Mouse (Mus musculus) thymus, postnatal 36 days (tissue): ENCODE results near the gene Cyb561.

Experiments used
- DNase-seq, 2 experiments: peaks; one replicate each; pipeline ENCODE4 v3.0.0; 2022; ENCODE audit warnings: mixed read lengths in 2 of 2

The Cyb561 gene

GRCm38 (mm10) chr11:105920098-105920785 is 32.9 kb downstream of the Cyb561 start:
- no peak for DNase-seq

GRCm38 (mm10) chr11:105913580-105913979 is 39.6 kb downstream of the Cyb561 start:
- DNase-seq = no peak

- DNase-seq = peak; percentile 42 to 58
Observed at GRCm38 (mm10) chr11:105911592-105912375, 41.4 kb downstream of the Cyb561 start.

GRCm38 (mm10) chr11:105911149-105911548 is 42.0 kb downstream of the Cyb561 start:
- DNase-seq = no peak

DNA sequence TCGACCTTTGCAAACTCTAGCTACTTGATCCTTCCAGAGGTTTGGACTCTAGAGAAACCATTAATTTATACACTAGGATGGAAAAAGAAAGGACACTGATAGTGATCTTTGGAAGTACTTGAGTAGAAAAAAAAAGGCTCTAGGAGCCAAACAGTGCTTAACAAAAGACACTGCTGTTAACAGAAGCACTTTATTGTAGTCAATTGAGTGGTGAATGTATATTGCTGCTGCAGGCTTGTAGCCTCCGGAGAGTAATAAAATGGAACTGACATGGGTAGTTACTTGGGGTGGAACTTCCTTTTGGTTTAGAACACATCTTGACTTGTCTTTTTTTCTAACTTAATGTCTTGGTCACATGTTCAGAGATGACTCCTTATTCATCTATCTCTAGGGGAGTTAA is 43.5 kb downstream of the Cyb561 start:
- no peak for DNase-seq

DNA sequence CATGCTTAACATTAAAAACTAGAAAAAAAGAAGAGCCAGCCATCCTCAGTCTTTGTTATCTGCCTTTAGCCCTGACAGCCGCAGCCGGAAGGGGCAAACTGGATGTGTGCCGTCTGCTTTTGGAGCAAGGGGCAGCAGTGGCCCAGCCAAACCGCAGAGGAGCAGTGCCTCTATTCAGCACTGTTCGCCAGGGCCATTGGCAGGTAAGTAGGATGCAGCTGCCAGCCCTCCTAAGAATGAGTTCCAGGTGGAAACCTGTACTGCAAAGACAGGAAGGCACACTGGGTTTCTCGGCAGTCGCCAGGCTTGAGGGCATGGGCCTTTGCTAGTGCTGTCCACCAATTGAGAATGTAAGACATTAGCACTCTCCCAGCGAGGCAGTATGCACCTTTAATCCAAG is 44.2 kb downstream of the Cyb561 start:
- no peak for DNase-seq

DNA sequence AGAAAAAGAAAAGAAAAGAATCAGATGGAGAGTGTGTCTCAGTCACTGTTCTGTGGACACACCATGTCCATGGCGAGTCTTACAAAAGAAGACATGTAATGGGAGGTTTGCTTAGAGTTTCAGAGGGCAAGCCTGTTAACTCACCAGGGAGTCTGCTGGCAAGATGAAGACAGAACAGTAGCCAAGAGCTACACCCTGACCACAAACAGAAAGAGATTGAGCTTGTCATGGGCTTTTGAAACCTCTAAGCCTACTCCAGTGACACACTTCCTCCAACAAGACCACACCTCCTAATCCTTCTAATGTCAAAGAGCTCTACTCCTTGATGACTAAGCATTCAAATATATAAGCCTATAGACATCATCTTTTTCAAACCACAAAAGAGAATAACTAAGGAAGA is 45.8 kb downstream of the Cyb561 start:
- no peak for DNase-seq

DNA sequence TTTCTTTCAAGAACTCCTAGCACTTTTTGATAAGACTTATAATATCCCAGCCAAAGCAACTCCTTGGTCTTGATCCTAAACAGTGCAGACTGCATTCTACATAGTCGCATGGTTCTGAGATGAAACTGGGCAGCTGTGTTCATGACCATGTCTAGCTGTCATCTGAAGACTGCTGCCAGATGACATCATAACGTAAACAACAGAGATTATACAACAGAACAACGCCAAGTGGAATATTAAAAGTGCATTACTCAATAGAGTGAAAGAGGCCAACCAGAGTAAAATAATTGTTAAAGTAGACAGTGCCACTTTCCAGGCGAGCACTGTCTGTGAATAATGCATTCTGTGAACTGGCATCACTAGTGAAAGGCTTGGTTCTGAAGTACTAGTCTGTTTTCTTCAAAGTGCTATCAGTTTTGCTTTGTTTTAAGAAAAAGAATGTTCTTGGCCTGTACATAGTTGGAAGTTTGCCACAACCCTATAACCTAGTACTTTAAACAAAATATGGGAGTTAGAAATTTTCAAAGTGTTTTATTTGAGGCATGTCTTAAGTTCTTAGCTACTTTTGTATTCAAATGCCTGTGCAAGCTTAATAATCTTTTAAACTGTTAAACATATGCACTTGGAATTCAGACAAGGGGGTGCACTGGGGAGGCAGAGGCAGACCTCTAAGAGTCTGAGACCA is 47.5 kb downstream of the Cyb561 start:
- DNase-seq = no peak

DNA sequence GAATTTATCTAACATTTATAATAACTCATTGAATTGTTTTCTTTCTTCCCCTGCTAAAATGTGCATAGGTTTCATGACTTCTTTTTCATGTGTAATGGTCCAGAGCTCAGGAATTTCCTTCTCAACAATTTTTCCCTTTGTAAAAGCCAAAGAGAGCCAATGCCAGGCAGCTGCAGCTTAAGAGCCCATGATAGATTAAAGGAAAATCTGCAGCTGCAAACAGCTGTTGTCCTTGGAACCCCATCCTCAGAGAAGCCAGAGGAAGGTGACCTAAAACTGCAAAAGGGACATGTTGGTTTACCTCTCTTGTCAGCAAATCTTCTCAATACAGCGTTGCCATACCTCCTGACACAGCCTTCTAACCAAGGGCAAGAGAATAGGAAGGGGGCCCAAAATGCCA is 50.2 kb downstream of the Cyb561 start:
- no peak for DNase-seq

GRCm38 (mm10) chr11:105901501-105901900 is 51.6 kb downstream of the Cyb561 start:
- no peak for DNase-seq

DNA sequence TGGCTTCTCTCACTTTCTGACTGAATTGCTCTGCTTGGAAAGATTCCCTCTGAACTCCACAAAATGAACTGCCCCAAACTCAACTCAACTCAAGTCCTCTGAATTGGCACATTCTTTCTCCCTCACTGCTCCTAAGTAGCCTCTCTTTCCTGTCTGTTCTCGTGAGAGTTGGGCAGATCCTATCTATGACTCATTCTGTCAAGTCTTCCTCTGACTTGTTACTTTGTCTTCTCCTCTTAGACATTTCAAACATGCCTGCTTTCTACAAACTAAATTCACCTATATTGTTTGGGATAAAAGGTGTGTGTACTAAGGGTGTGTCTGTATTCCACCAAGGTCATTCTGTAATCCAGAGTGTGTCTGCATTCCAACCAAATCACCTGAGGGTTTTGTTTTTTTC is 54.0 kb downstream of the Cyb561 start:
- no peak for DNase-seq

DNA sequence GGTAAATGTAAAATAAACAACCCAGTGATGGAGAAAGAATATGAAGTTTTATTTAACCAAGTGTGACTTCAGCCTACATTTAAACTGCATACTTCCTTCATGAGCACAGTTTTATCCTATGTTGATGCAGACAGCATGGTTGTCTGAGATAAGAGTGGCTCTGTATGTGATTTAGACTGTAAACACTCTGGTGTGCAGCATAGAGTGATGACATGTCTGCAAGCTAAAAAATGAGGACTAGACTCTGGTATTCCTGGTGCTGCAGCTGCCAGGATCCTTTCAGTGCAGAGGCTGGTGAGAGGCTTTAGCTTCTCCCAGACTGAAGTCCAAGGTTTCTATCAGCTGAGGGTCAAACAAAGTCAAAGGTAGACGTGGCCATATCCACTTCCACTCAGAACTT is 65.9 kb downstream of the Cyb561 start:
- no peak for DNase-seq

- no peak for DNase-seq
Observed at GRCm38 (mm10) chr11:105885558-105885957, 67.6 kb downstream of the Cyb561 start.
